Mouse (Mus musculus): ENCODE results near the gene Spns1.
A peak's percentile ranks its signal among the peaks of the same experiment; 100 is the strongest.

Gene Spns1

DNA sequence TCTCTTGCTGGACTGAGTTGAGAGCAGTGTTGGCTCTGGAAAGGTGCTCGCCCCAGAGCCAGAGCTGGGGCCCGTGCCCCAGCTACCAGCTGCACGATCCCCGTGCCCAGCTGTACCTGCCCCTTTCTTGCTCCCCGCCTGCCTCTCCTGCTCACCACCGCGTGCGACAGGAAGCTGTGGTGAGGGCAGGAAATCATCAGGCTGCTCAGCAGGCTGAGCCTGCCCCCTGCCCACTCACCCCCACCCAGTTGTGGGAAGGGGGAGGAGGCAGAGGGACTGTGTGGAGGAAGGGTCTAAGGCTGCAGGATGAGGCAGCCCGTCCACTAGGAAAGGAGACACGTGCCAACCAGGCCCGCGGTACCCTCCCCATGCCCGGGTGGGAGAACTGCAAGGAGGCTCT, 7.9 kb downstream of the Spns1 start, which contains the start of gene Lat:
Gene Lat (minus strand): TSS at position 178 of the 400 bp plus-strand sequence.
- DNase-seq (ENCODE audit: low spot score), result no peak

DNA sequence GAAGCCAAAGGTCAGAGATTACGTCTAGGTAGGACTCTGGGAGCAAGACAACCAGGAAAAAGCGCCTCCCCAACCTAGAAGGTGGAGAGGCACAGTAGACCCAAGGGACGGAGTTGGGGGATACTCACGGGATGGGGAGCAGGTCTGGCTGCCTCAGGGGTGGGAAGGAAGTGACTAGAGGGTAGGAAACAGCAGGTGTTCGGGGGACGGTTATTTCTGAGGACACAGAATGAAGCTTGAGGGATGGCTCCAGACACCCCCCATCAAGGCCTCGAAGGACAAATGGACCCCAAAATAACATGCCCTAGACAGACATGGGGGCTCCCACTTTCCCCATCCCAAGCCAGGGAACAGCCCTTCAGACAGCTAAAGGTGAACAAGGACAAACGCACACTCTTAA, 8.9 kb downstream of the Spns1 start:
- no peak for DNase-seq (ENCODE audit: low spot score)

DNA sequence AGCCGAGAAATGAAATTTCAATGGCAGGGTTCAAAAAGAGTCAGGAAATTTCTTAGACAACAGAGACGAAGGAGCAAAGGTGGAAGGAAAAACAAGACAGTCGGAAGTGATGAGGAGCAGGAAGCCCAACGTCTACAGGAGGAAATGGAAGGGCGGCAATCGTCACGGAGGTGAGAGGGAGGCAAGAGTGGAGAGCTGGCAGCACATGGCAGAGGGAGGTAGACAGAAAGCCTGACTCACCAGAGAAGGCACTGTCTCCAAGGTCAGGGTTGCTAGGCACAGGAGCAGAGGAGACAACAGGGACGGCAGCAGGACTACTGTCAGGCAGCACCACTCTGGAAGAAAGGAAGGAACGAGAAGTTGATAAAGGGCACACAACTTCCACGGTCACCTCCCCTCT, 9.6 kb downstream of the Spns1 start:
- DNase-seq (ENCODE audit: low spot score), result no peak

DNA sequence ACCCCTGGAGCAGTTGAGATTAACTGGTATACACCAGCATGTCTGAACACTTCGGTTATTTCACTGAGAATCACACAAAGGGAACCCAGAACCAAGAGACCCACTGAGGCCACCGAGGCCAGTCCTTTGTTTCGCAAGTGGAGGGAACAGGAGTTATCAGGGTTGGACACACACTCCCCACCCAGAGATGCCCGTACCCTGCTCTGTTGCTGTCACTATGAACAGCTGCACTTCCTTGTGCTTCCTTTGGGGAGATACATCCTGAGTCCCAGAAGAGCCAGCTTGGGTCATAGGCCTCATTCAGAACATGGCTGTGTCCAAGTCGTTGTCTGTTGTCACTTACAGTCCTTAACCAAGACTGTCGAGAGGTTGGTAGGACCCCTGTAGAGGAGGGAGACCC, 14.2 kb downstream of the Spns1 start:
- no peak for DNase-seq (ENCODE audit: low spot score)

DNA sequence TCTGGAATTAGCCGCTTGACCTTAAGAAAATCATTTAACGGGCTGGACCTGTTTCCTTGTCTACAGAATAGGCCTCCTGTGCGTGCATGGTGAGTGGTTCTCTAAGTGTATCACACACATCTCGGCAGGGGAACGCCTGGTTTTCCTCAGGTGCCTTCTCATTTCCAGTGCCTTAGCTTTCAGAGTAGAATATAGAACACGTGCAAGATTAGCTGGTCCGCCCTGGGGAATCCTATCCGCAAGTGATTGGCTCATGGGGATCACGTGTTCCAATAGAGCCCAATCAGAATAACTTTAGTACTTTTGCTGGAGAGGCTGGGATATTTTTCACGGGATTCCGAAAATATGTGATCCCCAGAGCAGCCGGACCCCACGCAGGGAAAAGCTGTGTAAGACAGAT, 18.2 kb downstream of the Spns1 start:
- DNase-seq (ENCODE audit: low spot score), result peak; percentile 32

DNA sequence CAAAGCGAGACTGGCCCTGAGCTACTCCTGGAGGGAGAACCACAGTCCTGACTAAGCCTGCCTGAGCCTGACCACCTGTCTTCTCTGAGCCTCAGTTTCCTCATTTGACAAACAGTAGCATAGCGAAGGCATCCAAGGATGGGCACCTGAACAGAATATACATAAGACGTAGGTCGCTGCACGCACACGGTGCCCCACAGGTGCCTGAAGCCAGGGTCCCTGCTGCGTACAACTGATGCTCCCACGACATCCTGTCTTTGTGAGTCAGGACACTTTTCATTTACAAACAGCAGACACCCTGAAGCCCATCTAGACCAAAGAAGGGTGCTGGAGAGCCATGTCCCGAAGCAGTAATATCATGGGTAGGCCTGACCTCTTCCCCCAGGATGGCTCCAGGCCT, 18.8 kb downstream of the Spns1 start:
- no peak for DNase-seq (ENCODE audit: low spot score)

DNA sequence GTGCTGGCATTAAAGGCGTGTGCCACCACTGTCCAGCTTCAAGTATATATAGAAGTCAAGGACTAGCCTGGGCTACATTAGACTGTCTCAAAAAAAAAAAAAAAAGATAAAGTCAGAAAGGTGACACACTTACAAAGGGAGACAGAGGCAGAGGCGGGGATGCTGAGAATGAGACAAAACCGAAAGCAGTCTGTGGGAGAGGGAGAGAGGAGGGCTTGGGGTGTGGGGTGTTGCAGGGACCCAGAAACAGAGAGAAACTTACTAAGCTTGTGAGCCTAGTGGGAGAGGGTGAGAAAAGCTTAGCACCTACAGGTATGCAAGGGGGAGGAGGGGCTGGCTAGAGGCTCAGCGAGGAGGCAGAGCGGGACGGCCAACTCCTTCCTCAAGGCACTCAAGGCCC, 19.4 kb downstream of the Spns1 start:
- DNase-seq (ENCODE audit: low spot score), result no peak

- no peak for DNase-seq (ENCODE audit: low spot score)
Observed at GRCm38 (mm10) chr7:126356793-126357591, 20.3 kb downstream of the Spns1 start.

- DNase-seq (ENCODE audit: low spot score), result no peak
Observed at GRCm38 (mm10) chr7:126355847-126356597, 21.2 kb downstream of the Spns1 start.

DNA sequence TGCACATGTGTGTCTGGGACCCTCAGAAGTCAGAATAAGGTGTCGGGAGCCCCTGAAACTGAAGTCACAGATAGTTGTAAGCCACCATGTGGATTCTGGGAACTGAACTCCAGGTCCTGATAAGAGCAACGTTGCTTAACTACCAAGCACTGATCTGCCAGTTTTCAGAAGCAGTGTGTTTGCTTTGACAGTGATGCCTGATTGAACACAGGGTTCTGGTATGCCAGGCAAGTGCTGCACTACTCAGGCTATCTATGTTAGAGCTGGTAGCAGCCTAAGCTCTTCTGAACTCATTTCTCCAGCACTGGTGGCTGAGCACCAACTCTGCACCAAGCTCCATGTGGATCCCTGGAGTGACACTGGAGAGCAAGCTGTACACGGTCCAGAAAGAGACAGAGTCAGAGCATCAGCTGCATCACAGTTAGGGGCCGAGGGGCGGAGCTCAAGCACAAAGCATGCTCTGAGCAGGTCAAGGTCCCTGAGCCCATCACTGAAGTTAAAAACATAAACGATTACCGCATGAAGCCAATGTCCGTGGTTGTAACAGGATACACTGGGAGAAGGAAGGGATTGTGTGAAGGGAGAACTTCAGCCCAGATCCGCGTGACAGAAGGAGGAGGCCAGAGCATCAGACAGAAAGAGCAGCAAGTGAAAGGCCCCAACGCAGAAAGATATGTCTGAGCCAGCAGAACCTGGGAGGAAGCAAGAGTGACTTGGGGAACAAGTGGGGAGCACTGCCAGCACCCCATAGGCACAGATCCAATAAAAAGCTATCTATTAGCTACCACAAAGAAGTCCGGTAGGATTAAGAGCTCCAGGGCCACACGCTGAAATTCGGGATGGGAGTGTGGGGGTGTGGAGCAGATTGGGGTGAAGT, 22.3 kb downstream of the Spns1 start:
- no peak for DNase-seq (ENCODE audit: low spot score)

GRCm38 (mm10) chr7:126353994-126354365, 23.3 kb downstream of the Spns1 start:
- no peak for DNase-seq (ENCODE audit: low spot score)

DNA sequence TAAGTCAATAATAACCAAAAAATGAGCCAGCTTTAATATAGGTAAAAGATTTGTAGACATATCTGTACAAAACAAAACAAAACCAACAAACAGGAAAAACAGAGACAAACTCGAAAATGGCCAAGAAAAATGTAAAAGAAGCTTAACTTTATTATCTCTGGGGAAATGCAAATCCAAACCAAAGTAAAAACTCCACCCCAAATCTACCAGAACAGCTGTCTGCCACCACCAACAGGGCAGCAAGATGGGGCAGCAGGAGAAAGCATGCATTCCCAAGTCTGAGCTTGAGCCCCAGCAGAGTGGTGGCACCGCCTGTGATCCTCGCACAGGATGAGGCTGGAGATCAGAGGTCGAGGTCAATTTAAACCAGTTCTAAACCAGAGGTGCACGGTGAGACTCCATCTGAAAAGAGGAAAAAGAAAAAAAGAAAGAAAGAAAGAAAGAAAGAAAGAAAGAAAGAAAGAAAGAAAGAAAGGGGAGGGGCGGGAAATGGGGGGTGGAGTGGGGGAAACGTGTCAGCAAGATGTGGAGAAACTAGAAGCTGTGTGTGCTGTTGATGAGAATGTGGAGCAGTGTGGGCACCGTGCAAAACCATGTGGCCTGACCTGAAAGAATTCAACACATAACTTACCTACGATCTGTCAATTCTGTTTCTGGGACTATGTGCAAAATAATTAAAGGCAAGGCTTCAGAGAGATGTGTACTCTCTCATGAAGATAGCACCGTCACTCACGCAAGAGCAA, 23.8 kb downstream of the Spns1 start:
- DNase-seq (ENCODE audit: low spot score), result no peak

DNA sequence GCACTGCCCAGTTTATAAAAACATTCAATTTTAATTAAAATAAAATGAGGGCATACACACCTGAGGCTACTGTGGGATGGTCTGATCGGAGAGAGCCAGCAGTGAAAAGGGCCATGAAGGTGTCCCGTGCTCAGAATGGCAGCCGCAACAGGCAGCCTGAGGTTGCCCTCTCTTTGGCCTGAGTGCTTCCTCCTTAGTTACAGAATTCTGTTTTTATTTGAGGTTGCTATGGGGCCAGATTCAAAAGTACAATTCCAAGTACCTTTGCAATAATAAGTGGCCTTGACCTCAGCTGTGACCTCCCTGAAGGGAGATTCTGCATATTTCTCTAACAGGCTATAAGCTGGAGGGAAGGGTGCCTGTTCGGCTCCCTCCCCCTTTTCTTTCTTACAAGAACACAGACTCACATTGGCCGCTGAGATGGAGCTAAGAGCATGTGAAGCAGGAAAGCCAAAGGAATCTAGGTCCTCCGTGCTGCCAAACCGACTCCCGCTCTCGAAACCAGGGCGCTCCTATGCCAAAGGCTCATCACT, 25.8 kb downstream of the Spns1 start:
- no peak for DNase-seq (ENCODE audit: low spot score)

DNA sequence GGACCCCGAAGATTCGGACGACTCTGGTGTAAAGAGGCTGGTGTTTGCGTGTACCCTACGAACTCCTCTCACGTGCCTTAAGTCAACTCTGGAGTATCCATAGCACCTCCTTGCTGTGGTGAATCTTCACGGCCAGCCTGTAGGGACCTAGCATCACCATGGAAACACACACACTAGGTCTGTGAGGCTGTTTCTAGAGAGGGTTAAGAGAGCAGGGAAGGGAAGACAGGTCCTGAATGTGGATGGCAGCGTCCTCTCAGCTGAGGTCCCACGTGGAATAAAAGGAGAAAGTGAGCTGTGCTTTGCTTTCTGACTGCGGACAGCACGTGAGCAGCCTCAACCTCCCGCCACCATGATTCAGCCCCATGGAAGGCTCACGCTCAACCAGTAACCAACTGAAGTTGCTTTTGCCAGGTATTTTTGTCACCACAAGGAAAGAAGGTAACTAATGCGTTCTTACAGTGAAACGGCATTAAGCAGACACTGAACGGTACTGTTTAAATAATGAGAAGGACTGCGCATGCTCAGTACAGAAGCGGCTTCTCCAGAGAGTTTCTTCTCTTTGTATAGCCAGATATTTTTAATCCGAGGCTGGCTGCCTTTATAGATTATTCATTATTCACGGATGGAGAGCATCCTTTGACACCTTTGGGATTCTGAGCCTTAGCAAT, 26.4 kb downstream of the Spns1 start:
- no peak for DNase-seq (ENCODE audit: low spot score)

- no peak for DNase-seq (ENCODE audit: low spot score)
Observed at GRCm38 (mm10) chr7:126348293-126348692, 29.0 kb downstream of the Spns1 start.

DNA sequence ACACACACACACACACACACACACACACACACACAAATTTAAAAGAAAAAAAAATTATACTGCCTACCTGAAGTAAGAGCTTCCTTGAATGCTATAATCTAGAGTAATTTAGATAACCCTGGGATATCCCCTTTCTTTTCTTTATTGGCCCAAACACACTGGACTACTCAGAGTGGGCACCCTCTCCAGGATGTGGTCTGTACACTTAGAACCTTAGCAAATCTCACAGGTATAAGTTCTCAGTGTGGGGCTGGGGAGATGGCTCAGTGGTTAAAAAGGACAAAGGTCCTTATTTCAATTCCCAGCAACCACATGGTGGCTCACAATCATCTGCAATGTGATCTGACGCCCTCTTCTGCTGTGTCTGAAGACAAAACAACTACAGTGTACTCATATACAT, 30.2 kb downstream of the Spns1 start:
- no peak for DNase-seq (ENCODE audit: low spot score)

DNA sequence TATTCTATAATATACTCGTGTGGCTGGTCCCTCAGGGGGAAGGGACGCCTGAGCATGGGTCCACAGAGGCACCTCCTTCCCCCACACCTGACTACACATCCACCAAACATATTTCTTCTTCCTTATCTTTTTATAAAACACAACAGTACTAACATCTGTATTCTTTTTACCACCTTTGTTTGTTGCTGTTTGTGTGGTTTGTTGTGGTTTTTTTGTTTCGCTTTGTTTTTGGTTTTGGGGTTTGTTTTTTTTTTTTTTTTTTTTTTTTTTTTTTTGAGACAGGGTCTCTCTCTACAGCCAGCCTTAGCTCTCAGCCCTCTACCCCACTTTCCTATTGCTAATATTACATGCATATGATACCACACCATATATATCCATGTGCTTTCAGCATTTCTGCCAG, 31.3 kb downstream of the Spns1 start:
- no peak for DNase-seq (ENCODE audit: low spot score)

DNA sequence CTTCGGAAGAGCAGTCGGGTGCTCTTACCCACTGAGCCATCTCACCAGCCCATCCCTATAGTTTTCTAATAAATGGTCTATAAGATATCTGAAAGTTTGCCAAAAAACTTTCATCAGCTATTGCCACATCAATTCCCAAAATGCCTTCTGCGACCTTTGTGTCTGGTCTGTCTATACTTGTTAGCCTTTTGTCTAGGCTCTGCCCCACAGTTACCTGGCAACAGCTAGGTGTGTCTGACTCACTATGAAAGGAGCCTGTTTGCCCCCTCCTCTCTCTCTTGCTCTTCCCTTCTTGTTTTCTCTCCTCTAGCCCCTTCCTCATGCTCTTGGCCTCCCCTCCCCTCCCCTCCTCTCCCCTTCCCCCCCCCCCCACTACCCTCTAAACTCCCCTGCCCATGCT, 31.7 kb downstream of the Spns1 start:
- DNase-seq (ENCODE audit: low spot score), result no peak

DNA sequence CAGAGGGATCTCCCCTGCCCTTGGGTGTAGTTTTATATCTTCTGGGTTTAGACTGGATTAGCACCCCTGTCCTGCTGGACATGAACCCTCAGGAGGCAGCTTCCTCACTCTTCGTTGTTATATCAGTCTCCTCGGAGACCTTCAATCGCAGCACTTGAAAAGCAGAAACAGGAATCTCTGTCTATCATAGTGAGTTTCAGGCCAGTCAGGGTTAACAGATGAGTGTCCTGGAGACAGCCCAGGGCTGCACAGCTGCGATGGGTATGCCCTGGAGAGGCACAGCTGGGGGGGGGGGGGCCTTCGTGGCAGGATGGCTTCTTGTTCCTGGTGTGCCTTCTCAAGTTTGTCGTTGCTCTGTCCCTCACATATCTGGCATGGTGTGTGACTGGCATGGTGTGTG, 36.4 kb downstream of the Spns1 start:
- no peak for DNase-seq (ENCODE audit: low spot score)

GRCm38 (mm10) chr7:126340206-126340618, 37.0 kb downstream of the Spns1 start:
- DNase-seq (ENCODE audit: low spot score), result no peak

- no peak for DNase-seq (ENCODE audit: low spot score)
Observed at GRCm38 (mm10) chr7:126339521-126339971, 37.7 kb downstream of the Spns1 start.

Measured in testis, postnatal 14 days (tissue).